Mouse (Mus musculus) MEL (cell line): ENCODE data around the gene Tmem86a.

Experiments used
- CHD1 ChIP-seq: IDR thresholded peaks from 2 replicates; pipeline ENCODE4 v1.6.1; 2012; ENCODE audit warnings: low read depth, mild to moderate bottlenecking, inconsistent platforms, low read length, improper control_type of control experiment
- CTCF ChIP-seq, 3 experiments: IDR thresholded peaks in 2 of 3; conservative IDR thresholded peaks in 1 of 3; 2 replicates each; pipeline ENCODE4 v1.5.1; 2011 to 2012; ENCODE audit warnings: low read length in 3 of 3, low read depth in 2 of 3, mild to moderate bottlenecking in 2 of 3, improper control_type of control experiment in 1 of 3, inconsistent platforms in 1 of 3, mixed read lengths in 1 of 3, moderate library complexity in 1 of 3; ENCODE audit not compliant: control insufficient read depth in 1 of 3, insufficient read depth in 1 of 3, poor library complexity in 1 of 3, severe bottlenecking in 1 of 3
- EP300 ChIP-seq, 2 experiments: IDR thresholded peaks; 2 replicates each; pipeline ENCODE4 v1.6.1; 2011; ENCODE audit warnings: improper control_type of control experiment in 2 of 2, low read length in 2 of 2, low read depth in 1 of 2, mild to moderate bottlenecking in 1 of 2
- GABPA ChIP-seq: IDR thresholded peaks from 2 replicates; pipeline ENCODE4 v1.6.1; 2012; ENCODE audit warnings: low read depth, mild to moderate bottlenecking, inconsistent platforms, low read length, improper control_type of control experiment, moderate library complexity
- GATA1 ChIP-seq: IDR thresholded peaks from 2 replicates; pipeline ENCODE4 v1.6.1; 2011; ENCODE audit warnings: low read depth, low read length, improper control_type of control experiment
- KAT2A ChIP-seq: conservative IDR thresholded peaks from 2 replicates; pipeline ENCODE4 v1.6.1; 2012; ENCODE audit warnings: low read depth, low read length, improper control_type of control experiment, inconsistent platforms
- MAZ ChIP-seq: IDR thresholded peaks from 2 replicates; pipeline ENCODE4 v1.6.1; 2012; ENCODE audit warnings: low read depth, mild to moderate bottlenecking, inconsistent platforms, low read length, improper control_type of control experiment
- MXI1 ChIP-seq: IDR thresholded peaks from 2 replicates; pipeline ENCODE4 v1.6.1; 2011; ENCODE audit warnings: mild to moderate bottlenecking, low read depth, low read length, improper control_type of control experiment
- POLR2A ChIP-seq, 2 experiments: IDR thresholded peaks; 2 replicates each; pipeline ENCODE4 v1.6.1; 2011 to 2012; ENCODE audit warnings: low read length in 2 of 2, mild to moderate bottlenecking in 2 of 2, control low read depth in 1 of 2, improper control_type of control experiment in 1 of 2, low read depth in 1 of 2, moderate library complexity in 1 of 2; ENCODE audit not compliant: control insufficient read depth in 1 of 2, insufficient read depth in 1 of 2, poor library complexity in 1 of 2
- POLR2AphosphoS5 ChIP-seq: IDR thresholded peaks from 2 replicates; pipeline ENCODE4 v1.6.1; 2012; ENCODE audit warnings: low read depth, borderline replicate concordance, mild to moderate bottlenecking, inconsistent platforms, low read length, moderate library complexity, mixed read lengths
- SMC3 ChIP-seq: IDR thresholded peaks from 2 replicates; pipeline ENCODE4 v1.6.1; 2011; ENCODE audit warnings: low read depth, low read length, improper control_type of control experiment
- TAL1 ChIP-seq: IDR thresholded peaks from 2 replicates; pipeline ENCODE4 v1.6.1; 2012; ENCODE audit warnings: mild to moderate bottlenecking, inconsistent platforms, low read length, moderate library complexity, mixed read lengths
- USF1 ChIP-seq: IDR thresholded peaks from 2 replicates; pipeline ENCODE4 v1.6.1; 2014; ENCODE audit warnings: low read depth, mild to moderate bottlenecking, inconsistent platforms, low read length, improper control_type of control experiment, moderate library complexity
- ZC3H11A ChIP-seq: IDR thresholded peaks from 2 replicates; pipeline ENCODE4 v1.6.1; 2012; ENCODE audit warnings: low read depth, mild to moderate bottlenecking, inconsistent platforms, low read length, improper control_type of control experiment

GRCm38 (mm10) chr7:47025429-47025828, 25.0 kb upstream of the Tmem86a start:
- TF ChIP-seq KAT2A, result no peak
- TF ChIP-seq EP300 (IDR thresholded peaks at IDR 0.05; ENCODE audit: low read depth in 1 of 2, low read length in 2 of 2), result no peak
- no peak for TF ChIP-seq POLR2AphosphoS5
- TF ChIP-seq SMC3, result no peak
- TF ChIP-seq GATA1, result no peak
- TF ChIP-seq TAL1, result no peak
- no peak for TF ChIP-seq MAZ
- no peak for TF ChIP-seq CTCF (IDR thresholded peaks at IDR 0.05 in 2 of 3, conservative IDR thresholded peaks at IDR 0.05 in 1 of 3; ENCODE audit: control insufficient read depth in 1 of 3, insufficient read depth in 1 of 3, low read depth in 2 of 3, low read length in 3 of 3, poor library complexity in 1 of 3, severe bottlenecking in 1 of 3)
- TF ChIP-seq ZC3H11A, result no peak
- TF ChIP-seq CHD1, result no peak
- TF ChIP-seq GABPA, result no peak
- no peak for TF ChIP-seq POLR2A (IDR thresholded peaks at IDR 0.05; ENCODE audit: control insufficient read depth in 1 of 2, insufficient read depth in 1 of 2, low read depth in 1 of 2, low read length in 2 of 2, poor library complexity in 1 of 2)
- TF ChIP-seq USF1, result no peak
- no peak for TF ChIP-seq MXI1
